Mouse (Mus musculus): ENCODE data around the gene Neil3. TPM values are rescaled to one million over a fixed set of nuclear protein-coding genes. Genes with fewer than 3 reads are reported as not detected.
A peak's percentile ranks its signal among the peaks of the same experiment; 100 is the strongest.

The Neil3 gene
- total and polyA plus RNA-seq, 3 experiments, result 10.3 to 16.7 (median 14.7) TPM

DNA sequence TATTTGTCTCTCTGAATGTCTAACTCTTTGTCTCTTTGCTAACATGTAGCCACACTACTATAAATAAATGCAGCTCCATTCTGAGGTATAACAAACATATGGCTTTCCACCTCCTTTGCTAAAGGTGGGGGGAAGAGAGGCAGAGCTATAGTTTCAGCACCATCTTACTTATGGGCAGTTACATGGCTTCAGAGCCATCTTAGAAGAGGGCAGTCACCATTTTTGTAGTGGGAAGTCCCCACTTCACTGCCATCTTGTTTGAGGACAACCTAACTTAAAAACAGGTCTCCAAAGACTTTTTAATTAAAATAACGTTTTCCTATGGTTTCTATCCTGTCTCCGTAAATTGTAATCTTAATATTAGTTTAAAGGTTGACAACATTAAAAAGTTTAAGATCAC lies 47.1 kb downstream of the Neil3 start:
- Histone ChIP-seq H3K9me3 (replicated peaks; ENCODE audit: low read length) (no peaks in the 10 kb centered on the region), H3K4me1 (ENCODE audit: control insufficient read depth in 1 of 2, insufficient read depth in 2 of 2) (no peaks in the 10 kb centered on the region), H3K4me3 (replicated peaks in 1 of 3; ENCODE audit: low read depth in 2 of 3, low read length in 2 of 3, poor library complexity in 1 of 3) (no peak overlapping the region), H3K79me2 (replicated peaks; ENCODE audit: control insufficient read depth, extremely low read depth, insufficient read depth, poor library complexity, severe bottlenecking) (no peaks in the 10 kb centered on the region), H3K9ac (ENCODE audit: insufficient read depth, low read depth) (no peak overlapping the region), H3K27ac (ENCODE audit: insufficient read depth, low read depth) (no peak overlapping the region), H3K27me3 (replicated peaks) (no peaks in the 10 kb centered on the region), H3K4me2 (ENCODE audit: insufficient read depth, low read depth, poor library complexity, severe bottlenecking) (no peak overlapping the region), H3K36me3 (replicated peaks in 1 of 2; ENCODE audit: control insufficient read depth in 1 of 2, insufficient read depth in 1 of 2, low read length in 1 of 2) (peaks cover 0 to 2% of the 10 kb centered on the region in 2 experiments)
- TF ChIP-seq NRF1 (IDR thresholded peaks at IDR 0.05; ENCODE audit: low read depth, low read length) (peak; percentile 62), USF2 (conservative IDR thresholded peaks at IDR 0.05; ENCODE audit: low read depth, low read length) (no peak), HCFC1 (IDR thresholded peaks at IDR 0.05; ENCODE audit: low read depth, low read length) (0 out of 2 replicates have a peak, but pooled peaks have one; percentile 23), MAFK (IDR thresholded peaks at IDR 0.05; ENCODE audit: insufficient replicate concordance, low read length) (no peak)
- in situ Hi-C loops (cut with MboI; ENCODE audit: low pct_ligation_motif_present, low pct_unique_long_range_greater_than_20kb, low sequenced_read_pairs), result no loop called here
- no peak for DNase-seq (ENCODE audit: extremely low read depth)
- dilution Hi-C loops (cut with MboI; ENCODE audit: extremely low pct_ligation_motif_present, extremely low pct_unique_long_range_greater_than_20kb, low sequenced_read_pairs), result no loop called here

DNA sequence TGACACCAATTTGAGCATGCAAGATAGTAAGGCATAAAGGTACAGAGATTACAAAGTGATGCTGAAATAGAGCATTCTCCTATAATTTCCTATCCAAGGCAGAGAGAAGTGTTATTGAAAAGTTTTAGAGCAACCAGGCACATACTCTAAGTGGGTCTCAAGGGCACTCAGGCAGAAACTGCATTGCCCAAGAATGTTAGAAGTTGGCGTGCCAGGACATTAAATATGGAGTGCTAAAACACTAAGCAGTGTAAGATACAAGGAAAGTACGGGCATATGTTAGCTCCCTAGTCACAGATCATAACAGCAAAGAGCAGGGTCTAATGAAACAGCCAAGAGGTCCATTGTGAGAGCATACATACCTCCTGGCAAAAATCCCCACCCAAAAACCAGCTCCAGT lies 65.3 kb downstream of the Neil3 start:
- Histone ChIP-seq H3K9me3 (replicated peaks; ENCODE audit: low read length) (no peaks in the 10 kb centered on the region), H3K9ac (ENCODE audit: insufficient read depth, low read depth) (no peak overlapping the region), H3K4me1 (ENCODE audit: control insufficient read depth in 1 of 2, insufficient read depth in 2 of 2) (no peaks in the 10 kb centered on the region), H3K79me2 (replicated peaks; ENCODE audit: control insufficient read depth, extremely low read depth, insufficient read depth, poor library complexity, severe bottlenecking) (no peaks in the 10 kb centered on the region), H3K36me3 (replicated peaks in 1 of 2; ENCODE audit: control insufficient read depth in 1 of 2, insufficient read depth in 1 of 2, low read length in 1 of 2) (no peaks in the 10 kb centered on the region), H3K4me3 (replicated peaks in 1 of 3; ENCODE audit: low read depth in 2 of 3, low read length in 2 of 3, poor library complexity in 1 of 3) (no peak overlapping the region), H3K27ac (ENCODE audit: insufficient read depth, low read depth) (no peak overlapping the region), H3K4me2 (ENCODE audit: insufficient read depth, low read depth, poor library complexity, severe bottlenecking) (no peak overlapping the region), H3K27me3 (replicated peaks) (no peaks in the 10 kb centered on the region)
- in situ Hi-C loops (cut with MboI; ENCODE audit: low pct_ligation_motif_present, low pct_unique_long_range_greater_than_20kb, low sequenced_read_pairs), result no loop called here
- TF ChIP-seq NRF1 (IDR thresholded peaks at IDR 0.05; ENCODE audit: low read depth, low read length), result no peak
- no peak for DNase-seq (ENCODE audit: extremely low read depth)
- dilution Hi-C loops (cut with MboI; ENCODE audit: extremely low pct_ligation_motif_present, extremely low pct_unique_long_range_greater_than_20kb, low sequenced_read_pairs), result no loop called here

DNA sequence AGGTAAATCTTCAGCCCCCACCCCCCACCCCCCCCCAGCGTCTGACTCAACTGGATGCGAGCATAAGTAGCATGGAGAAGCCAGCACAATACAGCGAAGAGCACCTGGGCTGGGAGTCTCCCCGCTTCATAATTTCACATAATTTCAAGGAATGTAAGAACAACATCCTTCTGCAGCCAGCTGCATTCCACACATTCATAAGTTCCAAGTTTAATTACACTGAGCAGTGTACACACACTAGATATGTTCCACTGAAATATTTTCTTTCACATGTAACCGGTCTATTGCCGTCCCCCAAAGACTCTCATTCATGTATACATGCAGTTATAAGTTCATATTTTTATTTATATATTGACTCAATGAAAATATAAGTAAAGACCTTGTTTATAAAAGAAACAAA lies 72.6 kb downstream of the Neil3 start:
- Histone ChIP-seq H3K27me3 (replicated peaks) (no peaks in the 10 kb centered on the region), H3K36me3 (replicated peaks in 1 of 2; ENCODE audit: control insufficient read depth in 1 of 2, insufficient read depth in 1 of 2, low read length in 1 of 2) (no peaks in the 10 kb centered on the region), H3K9me3 (replicated peaks; ENCODE audit: low read length) (no peaks in the 10 kb centered on the region), H3K79me2 (replicated peaks; ENCODE audit: control insufficient read depth, extremely low read depth, insufficient read depth, poor library complexity, severe bottlenecking) (no peaks in the 10 kb centered on the region), H3K9ac (ENCODE audit: insufficient read depth, low read depth) (no peak overlapping the region), H3K4me1 (ENCODE audit: control insufficient read depth in 1 of 2, insufficient read depth in 2 of 2) (no peaks in the 10 kb centered on the region), H3K27ac (ENCODE audit: insufficient read depth, low read depth) (no peak overlapping the region), H3K4me3 (replicated peaks in 1 of 3; ENCODE audit: low read depth in 2 of 3, low read length in 2 of 3, poor library complexity in 1 of 3) (no peak overlapping the region), H3K4me2 (ENCODE audit: insufficient read depth, low read depth, poor library complexity, severe bottlenecking) (no peak overlapping the region)
- in situ Hi-C loops (cut with MboI; ENCODE audit: low pct_ligation_motif_present, low pct_unique_long_range_greater_than_20kb, low sequenced_read_pairs), result no loop called here
- DNase-seq (ENCODE audit: extremely low read depth), result no peak
- dilution Hi-C loops (cut with MboI; ENCODE audit: extremely low pct_ligation_motif_present, extremely low pct_unique_long_range_greater_than_20kb, low sequenced_read_pairs), result no loop called here
- TF ChIP-seq IRF4 (IDR thresholded peaks at IDR 0.05; ENCODE audit: low read depth, low read length) (no peak), ZC3H11A (IDR thresholded peaks at IDR 0.05; ENCODE audit: low read depth, low read length) (no peak), MEF2A (IDR thresholded peaks at IDR 0.05; ENCODE audit: borderline replicate concordance, low read depth, low read length) (no peak), NRF1 (IDR thresholded peaks at IDR 0.05; ENCODE audit: low read depth, low read length) (no peak), CHD2 (IDR thresholded peaks at IDR 0.05; ENCODE audit: low read length) (no peak), POLR2A (IDR thresholded peaks at IDR 0.05; ENCODE audit: low read depth, low read length) (no peak), HCFC1 (IDR thresholded peaks at IDR 0.05; ENCODE audit: low read depth, low read length) (no peak), RCOR1 (conservative IDR thresholded peaks at IDR 0.05; ENCODE audit: low read depth, low read length) (no peak), ZKSCAN1 (IDR thresholded peaks at IDR 0.05; ENCODE audit: borderline replicate concordance, low read depth, low read length) (no peak), UBTF (IDR thresholded peaks at IDR 0.05; ENCODE audit: low read depth, low read length) (no peak), TCF12 (IDR thresholded peaks at IDR 0.05; ENCODE audit: low read depth, low read length) (no peak), ZMIZ1 (IDR thresholded peaks at IDR 0.05; ENCODE audit: low read depth, low read length) (no peak), PAX5 (IDR thresholded peaks at IDR 0.05; ENCODE audit: low read length) (no peak)

Measured in CH12.LX (cell line).